Mouse (Mus musculus): Measurements from ENCODE around the gene Atp6v1e1. TPM values are rescaled to one million over a fixed set of nuclear protein-coding genes. Genes with fewer than 3 reads are reported as not detected.

The Atp6v1e1 gene
- polyA plus RNA-seq, 1 experiment from 2014 or later = 135 TPM

GRCm38 (mm10) chr6:120790153-120790552 is 32.4 kb downstream of the Atp6v1e1 start:
- Histone ChIP-seq H3K9me3 (no peaks in the 10 kb centered on the region), H3K27me3 (replicated peaks) (no peaks in the 10 kb centered on the region), H3K4me2 (no peak overlapping the region), H3K4me1 (0 out of 2 replicates have a peak, but pooled peaks cover 6% of the 10 kb centered on the region), H3K9ac (no peak overlapping the region), H3K27ac (replicated peaks) (no peak overlapping the region), H3K4me3 (no peak overlapping the region), H3K36me3 (peaks cover 41% of the 10 kb centered on the region)
- 71% methylated on average over 11 of the region's 11 CpGs for WGBS
- 0 out of 2 replicates have a peak, but pooled peaks have one; percentile 53 for ATAC-seq (ENCODE audit: extremely low read depth, insufficient number of reproducible peaks, low FRiP score, low TSS enrichment)

GRCm38 (mm10) chr6:120788904-120789303 is 33.7 kb downstream of the Atp6v1e1 start:
- H3K9me3 ChIP-seq = no peaks in the 10 kb centered on the region
- no peak for ATAC-seq (ENCODE audit: extremely low read depth, insufficient number of reproducible peaks, low FRiP score, low TSS enrichment)
- H3K27me3 ChIP-seq (replicated peaks) = no peaks in the 10 kb centered on the region
- no peak overlapping the region for H3K4me3 ChIP-seq
- peaks cover 28% of the 10 kb centered on the region for H3K36me3 ChIP-seq
- H3K4me1 ChIP-seq = 0 out of 2 replicates have a peak, but pooled peaks cover 6% of the 10 kb centered on the region
- H3K4me2 ChIP-seq = no peak overlapping the region
- no peak overlapping the region for H3K27ac ChIP-seq (replicated peaks)
- H3K9ac ChIP-seq = no peak overlapping the region

- Histone ChIP-seq H3K27ac (replicated peaks) (no peak overlapping the region), H3K9ac (no peak overlapping the region), H3K36me3 (peaks cover 21% of the 10 kb centered on the region), H3K4me3 (no peak overlapping the region), H3K4me1 (0 out of 2 replicates have a peak, but pooled peaks cover 6% of the 10 kb centered on the region), H3K4me2 (no peak overlapping the region), H3K9me3 (no peaks in the 10 kb centered on the region), H3K27me3 (replicated peaks) (no peaks in the 10 kb centered on the region)
- WGBS = 83% methylated on average over 5 of the region's 5 CpGs
- no peak for ATAC-seq (ENCODE audit: extremely low read depth, insufficient number of reproducible peaks, low FRiP score, low TSS enrichment)
Observed at GRCm38 (mm10) chr6:120788068-120788607, 34.5 kb downstream of the Atp6v1e1 start.

- H3K36me3 ChIP-seq = peaks cover 3% of the 10 kb centered on the region; the same call in 1 of the 2 replicates
- H3K9me3 ChIP-seq = no peaks in the 10 kb centered on the region
- H3K27ac ChIP-seq (replicated peaks) = no peak overlapping the region
- H3K4me2 ChIP-seq = no peak overlapping the region
- H3K4me1 ChIP-seq = no peaks in the 10 kb centered on the region
- H3K27me3 ChIP-seq (replicated peaks) = no peaks in the 10 kb centered on the region
- WGBS = 72% methylated on average over 7 of the region's 7 CpGs
- H3K4me3 ChIP-seq = no peak overlapping the region
- H3K9ac ChIP-seq = no peak overlapping the region
- no peak for ATAC-seq (ENCODE audit: extremely low read depth, insufficient number of reproducible peaks, low FRiP score, low TSS enrichment)
Observed at GRCm38 (mm10) chr6:120784351-120784750, 38.2 kb downstream of the Atp6v1e1 start.

GRCm38 (mm10) chr6:120782948-120783347 is 39.6 kb downstream of the Atp6v1e1 start:
- no peak overlapping the region for H3K4me2 ChIP-seq
- H3K4me1 ChIP-seq = peaks cover 7% of the 10 kb centered on the region
- H3K36me3 ChIP-seq = no peaks in the 10 kb centered on the region
- no peak overlapping the region for H3K4me3 ChIP-seq
- no peaks in the 10 kb centered on the region for H3K9me3 ChIP-seq
- H3K9ac ChIP-seq = no peak overlapping the region
- ATAC-seq (ENCODE audit: extremely low read depth, insufficient number of reproducible peaks, low FRiP score, low TSS enrichment) = no peak
- H3K27ac ChIP-seq (replicated peaks) = no peak overlapping the region
- 85% methylated on average over 2 of the region's 2 CpGs for WGBS
- H3K27me3 ChIP-seq (replicated peaks) = no peaks in the 10 kb centered on the region

GRCm38 (mm10) chr6:120778226-120778625 is 44.4 kb downstream of the Atp6v1e1 start:
- H3K4me3 ChIP-seq = no peak overlapping the region
- no peak overlapping the region for H3K27ac ChIP-seq (replicated peaks)
- no peaks in the 10 kb centered on the region for H3K9me3 ChIP-seq
- H3K36me3 ChIP-seq = no peaks in the 10 kb centered on the region
- peaks cover 21% of the 10 kb centered on the region for H3K4me1 ChIP-seq
- 52% methylated on average over 3 of the region's 3 CpGs for WGBS
- no peak for ATAC-seq (ENCODE audit: extremely low read depth, insufficient number of reproducible peaks, low FRiP score, low TSS enrichment)
- no peak overlapping the region for H3K4me2 ChIP-seq
- H3K9ac ChIP-seq = no peak overlapping the region
- no peaks in the 10 kb centered on the region for H3K27me3 ChIP-seq (replicated peaks)

GRCm38 (mm10) chr6:120777533-120777932 is 45.1 kb downstream of the Atp6v1e1 start:
- 79% methylated on average over 9 of the region's 9 CpGs for WGBS
- Histone ChIP-seq H3K9ac (no peak overlapping the region), H3K4me2 (no peak overlapping the region), H3K27ac (replicated peaks) (no peak overlapping the region), H3K4me3 (no peak overlapping the region), H3K4me1 (peaks cover 21% of the 10 kb centered on the region), H3K9me3 (no peaks in the 10 kb centered on the region), H3K36me3 (no peaks in the 10 kb centered on the region), H3K27me3 (replicated peaks) (no peaks in the 10 kb centered on the region)
- no peak for ATAC-seq (ENCODE audit: extremely low read depth, insufficient number of reproducible peaks, low FRiP score, low TSS enrichment)

- Histone ChIP-seq H3K4me3 (no peak overlapping the region), H3K9ac (no peak overlapping the region), H3K36me3 (no peaks in the 10 kb centered on the region), H3K4me2 (no peak overlapping the region), H3K9me3 (no peaks in the 10 kb centered on the region), H3K27ac (replicated peaks) (no peak overlapping the region), H3K4me1 (peaks cover 21% of the 10 kb centered on the region), H3K27me3 (replicated peaks) (no peaks in the 10 kb centered on the region)
- WGBS = 64% methylated on average over 3 of the region's 3 CpGs
- no peak for ATAC-seq (ENCODE audit: extremely low read depth, insufficient number of reproducible peaks, low FRiP score, low TSS enrichment)
Observed at GRCm38 (mm10) chr6:120776286-120776685, 46.3 kb downstream of the Atp6v1e1 start.

GRCm38 (mm10) chr6:120773763-120774162 is 48.8 kb downstream of the Atp6v1e1 start:
- Histone ChIP-seq H3K9ac (no peak overlapping the region), H3K4me1 (peaks cover 21% of the 10 kb centered on the region), H3K4me3 (no peak overlapping the region), H3K9me3 (no peaks in the 10 kb centered on the region), H3K27me3 (replicated peaks) (no peaks in the 10 kb centered on the region), H3K4me2 (no peak overlapping the region), H3K36me3 (no peaks in the 10 kb centered on the region), H3K27ac (replicated peaks) (no peak overlapping the region)
- ATAC-seq (ENCODE audit: extremely low read depth, insufficient number of reproducible peaks, low FRiP score, low TSS enrichment) = no peak
- WGBS = 80% methylated on average over 6 of the region's 6 CpGs

- no peak for ATAC-seq (ENCODE audit: extremely low read depth, insufficient number of reproducible peaks, low FRiP score, low TSS enrichment)
- Histone ChIP-seq H3K36me3 (no peaks in the 10 kb centered on the region), H3K27me3 (replicated peaks) (no peaks in the 10 kb centered on the region), H3K9me3 (no peaks in the 10 kb centered on the region), H3K4me2 (no peak within 1 kb of the TSS), H3K4me3 (no peak within 1 kb of the TSS), H3K27ac (replicated peaks) (no peak within 1 kb of the TSS), H3K4me1 (peaks cover 16% of the 10 kb centered on the region), H3K9ac (no peak within 1 kb of the TSS)
- WGBS = 68% methylated on average over 5 of the region's 5 CpGs
Observed at GRCm38 (mm10) chr6:120773149-120773628, 49.4 kb downstream of the Atp6v1e1 start, which contains the start of gene Slc25a18. Slc25a18 (plus strand) TSS chr6:120773578.

- no peak for ATAC-seq (ENCODE audit: extremely low read depth, insufficient number of reproducible peaks, low FRiP score, low TSS enrichment)
- no peaks in the 10 kb centered on the region for H3K27me3 ChIP-seq (replicated peaks)
- H3K36me3 ChIP-seq = no peaks in the 10 kb centered on the region
- no peak overlapping the region for H3K4me2 ChIP-seq
- no peak overlapping the region for H3K9ac ChIP-seq
- peaks cover 8% of the 10 kb centered on the region for H3K4me1 ChIP-seq
- no peak overlapping the region for H3K27ac ChIP-seq (replicated peaks)
- H3K9me3 ChIP-seq = no peaks in the 10 kb centered on the region
- H3K4me3 ChIP-seq = no peak overlapping the region
Observed at GRCm38 (mm10) chr6:120772025-120772424, 50.6 kb downstream of the Atp6v1e1 start.

GRCm38 (mm10) chr6:120771366-120771765 is 51.2 kb downstream of the Atp6v1e1 start:
- H3K9me3 ChIP-seq = no peaks in the 10 kb centered on the region
- no peak overlapping the region for H3K9ac ChIP-seq
- no peak for ATAC-seq (ENCODE audit: extremely low read depth, insufficient number of reproducible peaks, low FRiP score, low TSS enrichment)
- no peak overlapping the region for H3K4me3 ChIP-seq
- H3K36me3 ChIP-seq = 0 out of 2 replicates have a peak, but pooled peaks cover 3% of the 10 kb centered on the region
- H3K4me1 ChIP-seq = peaks cover 4% of the 10 kb centered on the region
- 58% methylated on average over 1 of the region's 1 CpGs for WGBS
- no peak overlapping the region for H3K4me2 ChIP-seq
- no peaks in the 10 kb centered on the region for H3K27me3 ChIP-seq (replicated peaks)
- H3K27ac ChIP-seq (replicated peaks) = no peak overlapping the region

All from heart, embryonic 13.5 days (tissue).